Comparison of ENCODE assay signal across 19 mouse cellular contexts in genomic region chr7:30615049-30615760, GRCm38 (mm10). TPM values are rescaled to one million over a fixed set of nuclear protein-coding genes. Genes with fewer than 3 reads are reported as not detected.
DNase-seq lines count a peak whose midpoint lies in the region; ATAC-seq and TF ChIP-seq lines count a peak whose summit lies in the region.
"Had no signal": no experiment of that assay in that cellular context is flagged by ENCODE, and none has a peak within 500 bp of the region (broad histone marks: within the 10 kb centered on the region; RNA-seq: fewer than 3 reads in every experiment).

No protein-coding gene starts in this region.

- no peak overlapping the region for H3K27ac ChIP-seq in forebrain, embryonic 13.5 days
- no peak overlapping the region for H3K27ac ChIP-seq in forebrain, embryonic 10.5 days
- H3K27ac ChIP-seq in lung, postnatal 0 days (ENCODE audit: low read length), result no peak overlapping the region
- no peak overlapping the region; the same call in 1 of the 2 replicates for H3K27ac ChIP-seq in ES-E14 (ENCODE audit: insufficient read depth, low read depth, low read length, poor library complexity, severe bottlenecking)
- H3K27ac ChIP-seq in liver, embryonic 12.5 days, result no peak overlapping the region
- H3K27ac ChIP-seq: embryonic facial prominence, embryonic 12.5 days; heart, adult 2 months; limb, embryonic 15.5 days had no signal

- no peaks in the 10 kb centered on the region for H3K4me1 ChIP-seq in forebrain, embryonic 13.5 days
- peaks cover 6% of the 10 kb centered on the region; the same call in 1 of the 2 replicates for H3K4me1 ChIP-seq in forebrain, embryonic 10.5 days
- H3K4me1 ChIP-seq in lung, postnatal 0 days (ENCODE audit: insufficient read depth, low read depth, low read length), result no peaks in the 10 kb centered on the region
- H3K4me1 ChIP-seq in ES-E14 (ENCODE audit: control insufficient read depth in 2 of 2, insufficient read depth in 2 of 2, low read length in 2 of 2, poor library complexity in 1 of 2), result peaks cover 0 to 3% of the 10 kb centered on the region in 2 experiments; a peak in 1 of 4 replicates
- peaks cover 19% of the 10 kb centered on the region for H3K4me1 ChIP-seq in liver, embryonic 12.5 days
- H3K4me1 ChIP-seq: embryonic facial prominence, embryonic 12.5 days; limb, embryonic 15.5 days had no signal

- no peak overlapping the region for H3K4me2 ChIP-seq in forebrain, embryonic 13.5 days
- no peak overlapping the region for H3K4me2 ChIP-seq in lung, postnatal 0 days (replicated peaks; ENCODE audit: low read depth, low read length)
- H3K4me2 ChIP-seq in liver, embryonic 12.5 days, result no peak overlapping the region
- H3K4me2 ChIP-seq: embryonic facial prominence, embryonic 12.5 days; limb, embryonic 15.5 days had no signal

- no peak for TF ChIP-seq EP300 in lung, postnatal 0 days (IDR thresholded peaks at IDR 0.05)

- H3K4me3 ChIP-seq in forebrain, embryonic 13.5 days, result no peak overlapping the region
- H3K4me3 ChIP-seq in forebrain, embryonic 10.5 days, result no peak overlapping the region
- H3K4me3 ChIP-seq in lung, postnatal 0 days (ENCODE audit: low read depth, low read length), result no peak overlapping the region
- no peak overlapping the region for H3K4me3 ChIP-seq in ES-E14 (ENCODE audit: insufficient read depth in 1 of 2, low read depth in 1 of 2, low read length in 2 of 2, poor library complexity in 1 of 2, severe bottlenecking in 1 of 2)
- no peak overlapping the region for H3K4me3 ChIP-seq in liver, embryonic 12.5 days
- H3K4me3 ChIP-seq: embryonic facial prominence, embryonic 12.5 days; heart, adult 2 months; limb, embryonic 15.5 days had no signal

- H3K9me3 ChIP-seq in forebrain, embryonic 13.5 days (replicated peaks), result no peaks in the 10 kb centered on the region
- H3K9me3 ChIP-seq in forebrain, embryonic 10.5 days, result no peaks in the 10 kb centered on the region
- no peaks in the 10 kb centered on the region for H3K9me3 ChIP-seq in lung, postnatal 0 days (ENCODE audit: low read length)
- no peaks in the 10 kb centered on the region for H3K9me3 ChIP-seq in ES-E14 (ENCODE audit: control insufficient read depth, insufficient read depth, low read depth, low read length)
- H3K9me3 ChIP-seq in liver, embryonic 12.5 days (replicated peaks), result no peaks in the 10 kb centered on the region
- H3K9me3 ChIP-seq: limb, embryonic 15.5 days had no signal

- H3K27me3 ChIP-seq in forebrain, embryonic 13.5 days, result no peaks in the 10 kb centered on the region
- H3K27me3 ChIP-seq in forebrain, embryonic 10.5 days (ENCODE audit: poor library complexity, severe bottlenecking), result no peaks in the 10 kb centered on the region
- H3K27me3 ChIP-seq in lung, postnatal 0 days (replicated peaks; ENCODE audit: insufficient read depth, low read length), result no peaks in the 10 kb centered on the region
- no peaks in the 10 kb centered on the region; the same call in 1 of the 2 replicates for H3K27me3 ChIP-seq in liver, embryonic 12.5 days (replicated peaks)
- H3K27me3 ChIP-seq: embryonic facial prominence, embryonic 12.5 days; limb, embryonic 15.5 days had no signal

- WGBS in forebrain, embryonic 13.5 days, result 59% methylated on average over 5 of the region's 5 CpGs
- 61% methylated on average over 5 of the region's 5 CpGs for WGBS in forebrain, embryonic 10.5 days
- 50% methylated on average over 5 of the region's 5 CpGs for WGBS in lung, postnatal 0 days
- WGBS in liver, embryonic 12.5 days (ENCODE audit: insufficient replicate concordance), result 51% methylated on average over 5 of the region's 5 CpGs

- no peak overlapping the region for H3K9ac ChIP-seq in forebrain, embryonic 13.5 days
- H3K9ac ChIP-seq in lung, postnatal 0 days (replicated peaks; ENCODE audit: low read depth), result no peak overlapping the region
- H3K9ac ChIP-seq in ES-E14 (ENCODE audit: insufficient read depth, low read depth, low read length, poor library complexity, severe bottlenecking), result no peak overlapping the region
- no peak overlapping the region for H3K9ac ChIP-seq in liver, embryonic 12.5 days
- H3K9ac ChIP-seq: embryonic facial prominence, embryonic 12.5 days; forebrain, postnatal 0 days; limb, embryonic 15.5 days had no signal

- TF ChIP-seq CTCF in lung, postnatal 0 days (IDR thresholded peaks at IDR 0.05), result no peak

- H3K36me3 ChIP-seq in forebrain, embryonic 13.5 days (ENCODE audit: poor library complexity, severe bottlenecking), result peaks cover 42% of the 10 kb centered on the region
- H3K36me3 ChIP-seq in forebrain, embryonic 10.5 days (replicated peaks), result peaks cover 52% of the 10 kb centered on the region
- peaks cover 12% of the 10 kb centered on the region for H3K36me3 ChIP-seq in lung, postnatal 0 days (ENCODE audit: insufficient read depth, low read length)
- peaks cover 23% of the 10 kb centered on the region for H3K36me3 ChIP-seq in ES-E14 (ENCODE audit: control insufficient read depth, insufficient read depth, low read length, poor library complexity, severe bottlenecking)
- H3K36me3 ChIP-seq in liver, embryonic 12.5 days, result peaks cover 49% of the 10 kb centered on the region

- in situ Hi-C loops in ES-E14 (cut with MboI; ENCODE audit: low sequenced_read_pairs in 2 of 2, unreplicated experiment in 2 of 2), result no loop called here

- ATAC-seq in forebrain, embryonic 13.5 days, result peak; percentile 38; the same call in 1 of the 2 replicates
- peak; percentile 21 for ATAC-seq in lung, postnatal 0 days
- ATAC-seq in liver, embryonic 12.5 days, result peak; percentile 64; the same call in 1 of the 2 replicates
- ATAC-seq in frontal cortex, adult (ENCODE audit: low TSS enrichment), result no peak
- ATAC-seq: forebrain, postnatal 0 days had no signal

- DNase-seq in forebrain, embryonic 10.5 days (ENCODE audit: extremely low spot score, low spot score), result no peak
- DNase-seq in lung, postnatal 0 days (ENCODE audit: low spot score), result no peak
- no peak for DNase-seq in lung, postnatal 25 days (ENCODE audit: low spot score)
- no peak for DNase-seq in ES-E14 (ENCODE audit: low read depth, low spot score)
- DNase-seq in gastrocnemius, adult 8-10 months (ENCODE audit: low spot score in 2 of 2), result no peak
- DNase-seq: cerebellum, adult 8-10 months; forebrain, postnatal 0 days; heart, adult 2 months; kidney, postnatal 14 days; layer of hippocampus, postnatal 36 days; right cerebral cortex, adult 18-20 months had no signal

TF ChIP-seq in ES-E14, 5 proteins besides CTCF, POLR2A, EP300 and RAD21:
- no peak for TF ChIP-seq ZC3H11A (IDR thresholded peaks at IDR 0.05; ENCODE audit: borderline replicate concordance, low read depth, low read length)
- 0 out of 2 replicates have a peak, but pooled peaks have one; percentile 10 for TF ChIP-seq CHD2 (IDR thresholded peaks at IDR 0.05; ENCODE audit: low read depth, low read length)
- TF ChIP-seq ZNF384 (IDR thresholded peaks at IDR 0.05; ENCODE audit: low read depth, low read length), result no peak
- TF ChIP-seq MAFK (IDR thresholded peaks at IDR 0.05; ENCODE audit: insufficient read depth, low read depth, low read length), result no peak
- no peak for TF ChIP-seq HCFC1 (IDR thresholded peaks at IDR 0.05; ENCODE audit: borderline replicate concordance, insufficient read depth, low read length)

RNA-seq across cellular contexts. Expression of gene Upk1a, which starts 2.6 kb away (rescaled TPM):
- 0.19 and 0.37 TPM in 2 replicates for polyA plus RNA-seq in forebrain, embryonic 13.5 days (2015; fragmentation: Nextera tagmentation; extraction: Ambion mirVana)
- polyA plus RNA-seq in forebrain, embryonic 10.5 days (2016; fragmentation: Nextera tagmentation; extraction: Ambion mirVana), result 0.68 and 0.71 TPM in 2 replicates
- 11.2 and 11.8 TPM in 2 replicates for polyA plus RNA-seq in lung, postnatal 0 days (2015; fragmentation: Nextera tagmentation; extraction: Ambion mirVana)
- 1.8 and 2.5 TPM in 2 replicates for total RNA-seq in ES-E14 (2012; rRNA removed)
- 0.25 and 0.33 TPM in 2 replicates for polyA plus RNA-seq in liver, embryonic 12.5 days (2016; fragmentation: Nextera tagmentation; extraction: Ambion mirVana)
- under 1 TPM in 1 of 4 experiments, not detected in 3; 0.20 TPM for total RNA-seq in gastrocnemius, adult 8-10 months (2022)
- total RNA-seq: hematopoietic stem cell, adult 5-6 weeks had no signal

RNA-seq across cellular contexts. Expression of gene Cox6b1, which starts 10.7 kb away (rescaled TPM):
- 944 and 1,056 TPM in 2 replicates for polyA plus RNA-seq in forebrain, embryonic 13.5 days (2015; fragmentation: Nextera tagmentation; extraction: Ambion mirVana)
- 762 and 774 TPM in 2 replicates for polyA plus RNA-seq in forebrain, embryonic 10.5 days (2016; fragmentation: Nextera tagmentation; extraction: Ambion mirVana)
- 717 and 766 TPM in 2 replicates for polyA plus RNA-seq in lung, postnatal 0 days (2015; fragmentation: Nextera tagmentation; extraction: Ambion mirVana)
- 478 and 576 TPM in 2 replicates for total RNA-seq in ES-E14 (2012; rRNA removed)
- polyA plus RNA-seq in liver, embryonic 12.5 days (2016; fragmentation: Nextera tagmentation; extraction: Ambion mirVana), result 691 and 732 TPM in 2 replicates
- 1,000 to 10,000 TPM; 1,165 to 1,556 (median 1,355) TPM for total RNA-seq in gastrocnemius, adult 8-10 months (2022)

RNA-seq across cellular contexts. Expression of gene Zbtb32, which starts 16.5 kb away (rescaled TPM):
- polyA plus RNA-seq in forebrain, embryonic 13.5 days (2015; fragmentation: Nextera tagmentation; extraction: Ambion mirVana), result 0.34 and 0.43 TPM in 2 replicates
- 0.09 and 0.20 TPM in 2 replicates for polyA plus RNA-seq in forebrain, embryonic 10.5 days (2016; fragmentation: Nextera tagmentation; extraction: Ambion mirVana)
- polyA plus RNA-seq in lung, postnatal 0 days (2015; fragmentation: Nextera tagmentation; extraction: Ambion mirVana), result 3.0 and 3.9 TPM in 2 replicates
- total RNA-seq in ES-E14 (2012; rRNA removed), result 20.8 and 24.6 TPM in 2 replicates
- polyA plus RNA-seq in liver, embryonic 12.5 days (2016; fragmentation: Nextera tagmentation; extraction: Ambion mirVana), result 0.17 and 0.20 TPM in 2 replicates
- not detected for total RNA-seq in gastrocnemius, adult 8-10 months (2022)
- total RNA-seq: forebrain, postnatal 0 days; hematopoietic stem cell, adult 5-6 weeks; layer of hippocampus, postnatal 36 days had no signal
- polyA plus RNA-seq: neural tube, embryonic 11.5 days had no signal

RNA-seq across cellular contexts. Expression of gene Etv2, which starts 20.4 kb away (rescaled TPM):
- polyA plus RNA-seq in forebrain, embryonic 13.5 days (2015; fragmentation: Nextera tagmentation; extraction: Ambion mirVana), result not detected in 2 replicates
- polyA plus RNA-seq in forebrain, embryonic 10.5 days (2016; fragmentation: Nextera tagmentation; extraction: Ambion mirVana), result 0.30 TPM in 1 of 2 replicates, not detected in the other
- polyA plus RNA-seq in lung, postnatal 0 days (2015; fragmentation: Nextera tagmentation; extraction: Ambion mirVana), result not detected in 2 replicates
- total RNA-seq in ES-E14 (2012; rRNA removed), result 1.5 and 2.1 TPM in 2 replicates
- polyA plus RNA-seq in liver, embryonic 12.5 days (2016; fragmentation: Nextera tagmentation; extraction: Ambion mirVana), result 0.12 and 0.19 TPM in 2 replicates
- not detected for total RNA-seq in gastrocnemius, adult 8-10 months (2022)
- total RNA-seq: forebrain, postnatal 0 days; heart, adult 2 months; hematopoietic stem cell, adult 5-6 weeks; layer of hippocampus, postnatal 36 days had no signal
- polyA plus RNA-seq: brain, embryonic 14.5 days; embryonic facial prominence, embryonic 12.5 days; forebrain, postnatal 0 days; heart, adult 2 months; limb, embryonic 15.5 days; neural tube, embryonic 11.5 days had no signal

RNA-seq across cellular contexts. Expression of gene Kmt2b, which starts 26.7 kb away (rescaled TPM):
- 11.6 and 14.1 TPM in 2 replicates for polyA plus RNA-seq in forebrain, embryonic 13.5 days (2015; fragmentation: Nextera tagmentation; extraction: Ambion mirVana)
- 10.1 and 10.4 TPM in 2 replicates for polyA plus RNA-seq in forebrain, embryonic 10.5 days (2016; fragmentation: Nextera tagmentation; extraction: Ambion mirVana)
- 6.8 and 6.9 TPM in 2 replicates for polyA plus RNA-seq in lung, postnatal 0 days (2015; fragmentation: Nextera tagmentation; extraction: Ambion mirVana)
- 73.7 and 98.6 TPM in 2 replicates for total RNA-seq in ES-E14 (2012; rRNA removed)
- 4.5 and 4.9 TPM in 2 replicates for polyA plus RNA-seq in liver, embryonic 12.5 days (2016; fragmentation: Nextera tagmentation; extraction: Ambion mirVana)
- 10 to 100 TPM; 10.9 to 15.2 (median 13.0) TPM for total RNA-seq in gastrocnemius, adult 8-10 months (2022)
